Mouse (Mus musculus) intestine, embryonic 15.5 days (tissue): Measurements from ENCODE around the gene Sptbn1. TPM values are rescaled to one million over a fixed set of nuclear protein-coding genes. Genes with fewer than 3 reads are reported as not detected.

Source experiments
- ATAC-seq: fragments of 200-750 bp; cut with Nextera tagmentation; 2 replicates; pipeline ENCODE4 v1.8.0; 2017; ENCODE audit warnings: moderate TSS enrichment, moderate library complexity
- H3K27ac ChIP-seq: fragments of 300-500 bp; sonication (generic); 2 replicates; pipeline ENCODE4 v1.5.1; 2015; ENCODE audit warnings: mild to moderate bottlenecking, inconsistent platforms
- H3K27me3 ChIP-seq: fragments of 300-500 bp; sonication (generic); replicated peaks from 2 replicates; pipeline ENCODE4 v1.6.1; 2015; ENCODE audit warnings: inconsistent platforms
- H3K36me3 ChIP-seq: fragments of 300-500 bp; sonication (generic); 2 replicates; pipeline ENCODE4 v1.6.1; 2015; ENCODE audit warnings: inconsistent platforms
- H3K4me1 ChIP-seq: fragments of 300-500 bp; sonication (generic); replicated peaks from 2 replicates; pipeline ENCODE4 v1.6.1; 2015; ENCODE audit warnings: inconsistent platforms
- H3K4me2 ChIP-seq: fragments of 300-500 bp; sonication (generic); replicated peaks from 2 replicates; pipeline ENCODE4 v1.6.1; 2015; ENCODE audit warnings: mild to moderate bottlenecking, inconsistent platforms
- H3K4me3 ChIP-seq: fragments of 300-500 bp; sonication (generic); replicated peaks from 2 replicates; pipeline ENCODE4 v1.5.1; 2015; ENCODE audit warnings: inconsistent platforms
- H3K9ac ChIP-seq: fragments of 300-500 bp; sonication (generic); 2 replicates; pipeline ENCODE4 v1.6.1; 2015; ENCODE audit warnings: inconsistent platforms
- H3K9me3 ChIP-seq: fragments of 300-500 bp; sonication (generic); 2 replicates; pipeline ENCODE4 v1.6.1; 2016; ENCODE audit warnings: inconsistent platforms
- WGBS: fragments of 180-500 bp; shearing (Covaris S2); methylation state at CpG from one replicate; pipeline ENCODE4 v1.1.7; 2015; 5-methylcytosine and 5-hydroxymethylcytosine counted together
- polyA plus RNA-seq: library from polyadenylated mRNA; unstranded; fragments of >200 nt; fragmentation: Nextera tagmentation; extraction: Ambion mirVana; gene quantifications from 2 replicates; pipeline ENCODE4 v1.2.1, GENCODE M21; 2015

Gene Sptbn1
- polyA plus RNA-seq, 1 experiment from 2014 or later, result 117 TPM

GRCm38 (mm10) chr11:30230330-30230771 lies 37.6 kb downstream of the Sptbn1 start:
- Histone ChIP-seq H3K27me3 (no peaks in the 10 kb centered on the region), H3K4me1 (peaks cover 19% of the 10 kb centered on the region), H3K9ac (no peak overlapping the region), H3K36me3 (no peaks in the 10 kb centered on the region), H3K9me3 (no peaks in the 10 kb centered on the region), H3K27ac (peak overlapping the region; percentile 22; the same call in 1 of the 2 replicates), H3K4me2 (no peak overlapping the region), H3K4me3 (no peak overlapping the region)
- peak; percentile 79 for ATAC-seq
- WGBS, result 48% methylated on average over 4 of the region's 4 CpGs

- Histone ChIP-seq H3K9me3 (no peaks in the 10 kb centered on the region), H3K4me3 (no peak overlapping the region), H3K27ac (no peak overlapping the region), H3K4me1 (peaks cover 17% of the 10 kb centered on the region), H3K36me3 (no peaks in the 10 kb centered on the region), H3K9ac (no peak overlapping the region), H3K27me3 (no peaks in the 10 kb centered on the region), H3K4me2 (no peak overlapping the region)
- WGBS, result 79% methylated on average over 2 of the region's 2 CpGs
- no peak for ATAC-seq
Measured at GRCm38 (mm10) chr11:30226756-30227155, 41.2 kb downstream of the Sptbn1 start.

DNA sequence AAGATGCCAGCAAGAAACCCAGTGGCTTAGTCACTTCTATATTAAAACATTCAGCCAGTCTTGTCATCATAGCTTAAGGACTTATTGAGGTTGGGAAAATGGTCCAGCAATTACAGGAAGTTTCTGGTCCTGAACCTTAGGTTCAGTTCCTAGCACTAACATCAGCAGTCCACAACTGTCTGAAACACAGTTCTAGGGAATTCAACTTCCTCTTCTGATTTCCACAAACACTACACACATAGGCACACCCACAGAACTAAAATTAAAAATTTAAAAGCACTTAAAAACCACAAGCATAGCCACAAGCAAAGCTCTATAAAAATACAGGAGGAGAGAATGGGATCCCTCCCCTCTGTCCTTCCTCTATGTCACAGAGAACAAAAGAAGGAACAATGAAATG lies 43.4 kb downstream of the Sptbn1 start:
- Histone ChIP-seq H3K4me1 (0 out of 2 replicates have a peak, but pooled peaks cover 3% of the 10 kb centered on the region), H3K4me2 (no peak overlapping the region), H3K9me3 (no peaks in the 10 kb centered on the region), H3K27me3 (no peaks in the 10 kb centered on the region), H3K9ac (no peak overlapping the region), H3K27ac (no peak overlapping the region), H3K36me3 (no peaks in the 10 kb centered on the region), H3K4me3 (no peak overlapping the region)
- ATAC-seq, result no peak

DNA sequence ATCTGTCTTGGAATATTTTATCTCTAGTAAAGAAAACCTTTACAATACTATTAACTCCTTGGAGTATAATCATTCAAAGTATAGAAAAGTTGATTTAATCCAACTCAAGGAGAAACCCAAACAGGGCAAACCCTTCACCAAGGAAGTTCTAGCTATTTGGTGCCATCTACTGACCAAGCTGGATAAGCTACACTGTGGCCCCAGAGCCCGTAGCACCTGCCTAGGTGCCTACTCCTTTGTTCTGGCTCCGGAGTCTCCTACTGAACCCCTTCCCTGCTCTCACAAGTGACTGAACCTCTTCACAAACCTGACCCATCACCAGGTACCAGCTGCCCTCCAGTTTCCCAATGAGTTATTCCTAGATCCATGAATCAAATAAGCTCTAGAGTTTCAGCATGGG lies 45.3 kb downstream of the Sptbn1 start:
- 45% methylated on average over 2 of the region's 2 CpGs for WGBS
- peak; percentile 86 for ATAC-seq

GRCm38 (mm10) chr11:30221043-30221442 lies 46.9 kb downstream of the Sptbn1 start:
- Histone ChIP-seq H3K27me3 (no peaks in the 10 kb centered on the region), H3K36me3 (no peaks in the 10 kb centered on the region), H3K4me2 (no peak overlapping the region), H3K9ac (no peak overlapping the region), H3K4me1 (0 out of 2 replicates have a peak, but pooled peaks cover 3% of the 10 kb centered on the region), H3K9me3 (no peaks in the 10 kb centered on the region), H3K27ac (no peak overlapping the region), H3K4me3 (no peak overlapping the region)
- no peak for ATAC-seq
- WGBS, result 90% methylated on average over 5 of the region's 5 CpGs

More for the DNA sequence above, 45.3 kb downstream of the Sptbn1 start:
- H3K9me3 ChIP-seq, result no peaks in the 10 kb centered on the region
- H3K27me3 ChIP-seq, result no peaks in the 10 kb centered on the region
- no peak overlapping the region for H3K27ac ChIP-seq
- H3K4me2 ChIP-seq, result no peak overlapping the region
- H3K36me3 ChIP-seq, result no peaks in the 10 kb centered on the region
- no peak overlapping the region for H3K9ac ChIP-seq
- H3K4me3 ChIP-seq, result no peak overlapping the region
- 0 out of 2 replicates have a peak, but pooled peaks cover 3% of the 10 kb centered on the region for H3K4me1 ChIP-seq

- Histone ChIP-seq H3K27me3 (no peaks in the 10 kb centered on the region), H3K27ac (no peak overlapping the region), H3K4me1 (0 out of 2 replicates have a peak, but pooled peaks cover 6% of the 10 kb centered on the region), H3K4me2 (no peak overlapping the region), H3K36me3 (no peaks in the 10 kb centered on the region), H3K4me3 (no peak overlapping the region), H3K9me3 (no peaks in the 10 kb centered on the region), H3K9ac (no peak overlapping the region; the same call in 1 of the 2 replicates)
- whole genome bisulfite sequencing, result 95% methylated on average over 1 of the region's 1 CpGs
- no peak for ATAC-seq
Measured at GRCm38 (mm10) chr11:30218386-30218785, 49.6 kb downstream of the Sptbn1 start.

GRCm38 (mm10) chr11:30217496-30217895 lies 50.5 kb downstream of the Sptbn1 start:
- Histone ChIP-seq H3K27me3 (no peaks in the 10 kb centered on the region), H3K36me3 (no peaks in the 10 kb centered on the region), H3K9me3 (no peaks in the 10 kb centered on the region), H3K4me1 (0 out of 2 replicates have a peak, but pooled peaks cover 6% of the 10 kb centered on the region), H3K9ac (no peak overlapping the region), H3K4me3 (no peak overlapping the region), H3K27ac (no peak overlapping the region), H3K4me2 (no peak overlapping the region)
- ATAC-seq, result no peak
- WGBS, result 86% methylated on average over 1 of the region's 1 CpGs

DNA sequence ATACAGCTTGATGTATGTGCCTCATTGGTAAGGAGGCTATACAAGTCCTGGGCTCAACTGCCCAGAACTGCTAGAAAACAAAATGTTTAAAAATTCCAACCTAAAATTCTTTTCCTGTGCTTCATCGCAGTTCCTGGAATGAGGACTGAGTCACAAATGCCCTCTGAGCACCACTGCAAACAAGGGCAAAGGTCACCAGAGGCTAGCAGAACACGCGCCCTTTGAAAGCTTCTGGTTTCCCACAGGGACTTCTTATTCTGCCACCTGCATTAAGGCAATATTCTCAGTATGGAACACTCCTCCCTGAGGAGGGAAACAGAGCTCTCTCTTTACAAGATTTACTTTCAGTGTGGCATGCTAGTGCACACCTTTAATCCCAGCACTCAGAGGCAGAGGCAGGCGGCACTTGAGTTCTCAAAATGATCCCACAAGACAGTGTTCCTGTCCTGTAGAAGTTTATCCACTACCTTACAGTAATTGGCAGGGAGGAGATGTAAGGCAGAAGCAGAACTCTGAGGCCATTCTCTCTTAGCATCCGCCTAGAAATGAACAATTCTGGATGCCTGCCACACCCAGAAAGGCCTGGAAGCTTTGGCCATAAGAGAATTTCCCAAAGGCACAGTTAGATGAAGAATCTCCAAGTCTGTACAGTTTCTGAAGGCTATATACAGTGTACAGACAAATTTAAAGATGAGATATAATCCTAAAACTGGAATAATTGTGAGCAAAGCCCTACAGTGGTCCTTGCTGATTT lies 56.1 kb downstream of the Sptbn1 start:
- H3K4me1 ChIP-seq, result peaks cover 16% of the 10 kb centered on the region
- no peaks in the 10 kb centered on the region for H3K27me3 ChIP-seq
- WGBS, result 44% methylated on average over 5 of the region's 5 CpGs
- H3K9me3 ChIP-seq, result no peaks in the 10 kb centered on the region
- H3K36me3 ChIP-seq, result no peaks in the 10 kb centered on the region
- no peak overlapping the region for H3K9ac ChIP-seq
- no peak overlapping the region for H3K4me3 ChIP-seq
- 0 out of 2 replicates have a peak overlapping the region, but pooled peaks have one; percentile 2 for H3K4me2 ChIP-seq
- ATAC-seq, result peak; percentile 46
- H3K27ac ChIP-seq, result 0 out of 2 replicates have a peak overlapping the region, but pooled peaks have one; percentile 17

GRCm38 (mm10) chr11:30211141-30211540 lies 56.8 kb downstream of the Sptbn1 start:
- Histone ChIP-seq H3K9ac (no peak overlapping the region), H3K9me3 (no peaks in the 10 kb centered on the region), H3K27ac (no peak overlapping the region; the same call in 1 of the 2 replicates), H3K36me3 (no peaks in the 10 kb centered on the region), H3K27me3 (no peaks in the 10 kb centered on the region), H3K4me3 (no peak overlapping the region), H3K4me2 (no peak overlapping the region), H3K4me1 (peaks cover 16% of the 10 kb centered on the region)
- WGBS, result 46% methylated on average over 3 of the region's 3 CpGs
- no peak for ATAC-seq

GRCm38 (mm10) chr11:30210100-30210811 lies 57.7 kb downstream of the Sptbn1 start:
- Histone ChIP-seq H3K36me3 (no peaks in the 10 kb centered on the region), H3K27ac (peak overlapping the region; percentile 60), H3K4me3 (no peak overlapping the region), H3K9ac (no peak overlapping the region), H3K4me2 (no peak overlapping the region), H3K27me3 (no peaks in the 10 kb centered on the region), H3K4me1 (peaks cover 16% of the 10 kb centered on the region), H3K9me3 (no peaks in the 10 kb centered on the region)
- 56% methylated on average over 6 of the region's 6 CpGs for WGBS
- peak; percentile 61 for ATAC-seq

GRCm38 (mm10) chr11:30209495-30209894 lies 58.5 kb downstream of the Sptbn1 start:
- Histone ChIP-seq H3K9me3 (no peaks in the 10 kb centered on the region), H3K4me2 (no peak overlapping the region), H3K27me3 (no peaks in the 10 kb centered on the region), H3K9ac (no peak overlapping the region), H3K4me1 (peaks cover 17% of the 10 kb centered on the region), H3K27ac (peak overlapping the region; percentile 60), H3K36me3 (no peaks in the 10 kb centered on the region), H3K4me3 (no peak overlapping the region)
- 11% methylated on average over 4 of the region's 4 CpGs for WGBS
- peak; percentile 86 for ATAC-seq

- Histone ChIP-seq H3K9me3 (no peaks in the 10 kb centered on the region), H3K4me1 (peaks cover 15% of the 10 kb centered on the region), H3K27ac (no peak overlapping the region), H3K4me2 (no peak overlapping the region), H3K4me3 (no peak overlapping the region), H3K36me3 (no peaks in the 10 kb centered on the region), H3K9ac (no peak overlapping the region), H3K27me3 (no peaks in the 10 kb centered on the region)
- peak; percentile 66 for ATAC-seq
Measured at GRCm38 (mm10) chr11:30204398-30204797, 63.6 kb downstream of the Sptbn1 start.
